Mouse (Mus musculus): ENCODE measurements around the gene Exosc3. TPM values are rescaled to one million over a fixed set of nuclear protein-coding genes. Genes with fewer than 3 reads are reported as not detected.

Exosc3 gene
- polyA plus RNA-seq, 1 experiment from 2014 or later, result 44.6 TPM

DNA sequence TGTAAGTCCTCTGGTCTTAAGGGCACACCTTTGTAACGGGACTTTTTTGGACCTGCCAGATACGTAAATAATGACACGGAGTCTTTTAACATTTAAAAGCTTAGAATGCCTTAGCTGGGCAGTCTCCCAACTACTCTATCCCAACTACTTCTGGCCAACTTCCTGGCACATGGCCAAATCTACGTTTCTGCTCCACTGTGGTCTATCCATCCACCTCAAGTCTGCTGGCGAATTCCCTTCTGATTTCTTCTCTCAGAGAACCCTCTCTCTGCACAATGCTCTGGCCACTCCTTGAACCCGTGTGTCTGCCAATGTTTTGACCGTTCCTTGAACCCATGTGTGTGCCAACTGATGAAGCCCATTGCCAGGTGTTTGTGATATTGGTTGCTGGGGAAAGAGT, 11.4 kb downstream of the Exosc3 start:
- ATAC-seq (ENCODE audit: low FRiP score), result no peak
- Histone ChIP-seq H3K9me3 (no peaks in the 10 kb centered on the region), H3K27me3 (peaks cover 14% of the 10 kb centered on the region), H3K4me3 (no peak overlapping the region), H3K36me3 (no peaks in the 10 kb centered on the region), H3K27ac (no peak overlapping the region), H3K4me2 (no peak overlapping the region), H3K9ac (no peak overlapping the region), H3K4me1 (replicated peaks) (no peaks in the 10 kb centered on the region)
- 87% methylated on average over 7 of the region's 7 CpGs for WGBS

DNA sequence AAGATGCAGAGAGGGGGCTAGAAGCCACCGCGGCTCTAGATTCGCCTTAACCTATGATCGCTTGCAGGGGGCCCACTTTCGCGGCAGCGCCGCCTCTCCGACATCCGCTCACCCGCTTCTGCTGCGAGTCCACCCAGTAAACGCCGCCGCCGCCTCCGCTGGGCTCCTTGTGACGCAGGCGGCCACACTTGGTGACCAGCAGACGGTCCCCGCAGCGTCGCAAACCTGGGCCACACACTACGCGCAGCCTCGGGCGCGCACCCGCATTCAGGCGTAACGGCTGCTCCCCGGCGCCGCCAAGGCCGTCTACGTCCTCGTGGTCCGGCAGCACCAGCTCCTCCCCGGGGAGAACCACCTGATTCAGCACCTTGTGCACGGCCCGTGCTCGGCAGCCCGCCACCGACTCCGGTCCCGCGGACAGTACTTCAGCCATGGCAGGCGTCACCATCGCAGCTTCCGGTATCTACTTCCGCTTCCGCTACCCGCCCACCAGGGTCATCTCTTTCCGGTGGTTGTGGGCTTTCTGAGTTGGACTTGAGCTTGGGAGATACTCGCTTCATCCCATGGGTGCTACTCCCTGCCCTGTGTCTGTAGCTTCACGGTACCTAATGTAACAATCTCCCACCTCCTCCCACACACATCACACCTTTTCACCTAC, 22.2 kb downstream of the Exosc3 start:
- Histone ChIP-seq H3K4me2 (peak overlapping the region; percentile 80), H3K9me3 (no peaks in the 10 kb centered on the region), H3K9ac (peak overlapping the region; percentile 89), H3K36me3 (peaks cover 28% of the 10 kb centered on the region), H3K4me1 (replicated peaks) (peaks cover 19% of the 10 kb centered on the region), H3K27ac (peak overlapping the region; percentile 91), H3K27me3 (peaks cover 32% of the 10 kb centered on the region), H3K4me3 (peak overlapping the region; percentile 87)
- WGBS, result under 1% methylated on average over 56 of the region's 56 CpGs
- ATAC-seq (ENCODE audit: low FRiP score), result peak; percentile 82

DNA sequence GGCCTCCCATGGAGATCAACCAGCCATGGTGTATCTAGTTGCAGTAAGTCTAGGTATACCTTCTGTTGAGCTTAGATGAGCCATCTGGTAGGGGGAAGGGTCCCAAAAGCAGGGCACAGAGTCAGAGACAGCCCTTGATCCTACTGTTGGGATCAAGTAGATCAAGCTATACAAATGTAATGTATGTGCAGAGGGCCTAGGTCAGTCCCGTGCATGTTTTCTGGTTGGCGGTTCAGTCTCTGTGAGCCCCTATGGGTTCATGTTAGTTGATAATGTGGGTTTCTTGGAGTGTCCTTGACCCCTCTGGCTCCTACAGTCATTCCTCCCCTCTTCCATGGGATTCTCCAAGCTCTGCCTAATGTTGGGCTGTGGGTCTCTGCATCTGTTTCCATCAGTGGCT, 31.5 kb downstream of the Exosc3 start:
- Histone ChIP-seq H3K9ac (no peak overlapping the region), H3K4me3 (no peak overlapping the region), H3K27me3 (no peaks in the 10 kb centered on the region), H3K36me3 (peaks cover 73% of the 10 kb centered on the region), H3K4me2 (no peak overlapping the region), H3K4me1 (replicated peaks) (no peaks in the 10 kb centered on the region), H3K27ac (no peak overlapping the region), H3K9me3 (no peaks in the 10 kb centered on the region)
- 100% methylated on average over 2 of the region's 2 CpGs for WGBS
- no peak for ATAC-seq (ENCODE audit: low FRiP score)

DNA sequence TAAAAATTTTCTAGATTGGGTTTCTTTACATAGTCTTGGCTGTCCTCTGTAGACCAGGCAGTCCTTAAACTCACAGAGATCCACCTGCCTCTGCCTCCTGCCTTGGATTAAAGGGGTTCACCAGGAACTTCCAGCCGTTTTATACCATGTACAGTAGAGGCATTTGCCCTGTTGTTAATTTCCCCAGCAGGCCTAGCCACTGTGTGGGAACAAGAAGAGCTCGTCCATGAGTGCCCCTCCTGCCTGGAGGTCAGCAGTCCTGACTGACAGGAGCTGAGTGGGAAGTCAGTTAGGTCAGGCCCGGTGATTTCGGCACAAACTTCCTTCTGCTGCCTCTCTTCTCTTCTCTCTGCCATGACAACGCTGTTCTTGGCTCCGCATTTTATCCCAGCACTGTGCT, 33.9 kb downstream of the Exosc3 start:
- no peak for ATAC-seq (ENCODE audit: low FRiP score)
- no peaks in the 10 kb centered on the region for H3K27me3 ChIP-seq
- no peak overlapping the region for H3K4me3 ChIP-seq
- WGBS, result 90% methylated on average over 6 of the region's 6 CpGs
- peaks cover 80% of the 10 kb centered on the region for H3K36me3 ChIP-seq
- H3K9ac ChIP-seq, result no peak overlapping the region
- no peak overlapping the region for H3K27ac ChIP-seq
- no peaks in the 10 kb centered on the region for H3K9me3 ChIP-seq
- no peak overlapping the region for H3K4me2 ChIP-seq
- H3K4me1 ChIP-seq (replicated peaks), result no peaks in the 10 kb centered on the region

DNA sequence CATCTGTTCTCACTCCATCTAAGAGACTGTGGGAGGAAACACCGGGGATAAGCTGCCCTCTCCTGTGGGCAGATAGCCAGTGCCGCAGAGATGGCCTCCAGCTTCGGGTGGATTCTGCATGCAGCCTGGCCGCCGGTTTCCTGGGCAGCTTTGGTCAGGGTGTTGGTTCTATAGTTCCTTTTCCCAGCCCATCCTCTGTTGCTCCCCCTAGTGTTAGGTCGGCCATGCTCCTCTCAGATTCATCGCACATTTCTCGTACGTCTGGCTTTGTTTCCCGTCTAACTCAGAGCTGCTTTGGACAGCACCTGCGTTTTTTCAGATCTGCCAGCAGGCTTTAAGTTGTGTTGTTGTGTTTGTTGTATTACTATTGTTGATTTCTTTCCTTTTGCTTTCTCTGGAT, 34.5 kb downstream of the Exosc3 start:
- no peak overlapping the region for H3K4me2 ChIP-seq
- no peak overlapping the region for H3K27ac ChIP-seq
- WGBS, result 36% methylated on average over 11 of the region's 11 CpGs
- peaks cover 83% of the 10 kb centered on the region for H3K36me3 ChIP-seq
- no peaks in the 10 kb centered on the region for H3K9me3 ChIP-seq
- no peaks in the 10 kb centered on the region for H3K4me1 ChIP-seq (replicated peaks)
- ATAC-seq (ENCODE audit: low FRiP score), result no peak
- no peak overlapping the region for H3K4me3 ChIP-seq
- no peaks in the 10 kb centered on the region for H3K27me3 ChIP-seq
- H3K9ac ChIP-seq, result no peak overlapping the region

DNA sequence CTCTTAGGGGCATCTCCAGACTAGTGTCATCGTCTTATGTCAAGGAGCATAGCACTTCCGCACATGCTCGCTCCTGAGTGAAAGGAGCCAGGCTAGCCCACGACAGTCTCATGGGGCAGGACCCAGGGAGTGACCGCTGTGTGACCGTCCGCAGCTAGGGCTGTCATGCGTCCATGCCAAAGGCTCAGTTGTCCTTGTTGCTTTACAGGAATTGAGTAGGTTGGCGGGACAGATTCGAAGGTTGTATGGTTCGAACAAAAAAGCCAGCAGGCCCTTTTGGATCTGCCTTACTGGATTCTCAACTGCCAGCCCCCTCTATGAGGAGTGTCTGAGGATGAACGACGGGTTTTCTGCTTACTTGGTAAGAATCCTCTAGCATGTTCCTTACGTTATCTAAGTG, 37.0 kb downstream of the Exosc3 start:
- no peaks in the 10 kb centered on the region for H3K9me3 ChIP-seq
- 98% methylated on average over 14 of the region's 14 CpGs for WGBS
- no peak overlapping the region for H3K4me2 ChIP-seq
- no peak overlapping the region for H3K4me3 ChIP-seq
- H3K9ac ChIP-seq, result no peak overlapping the region
- no peak overlapping the region for H3K27ac ChIP-seq
- ATAC-seq (ENCODE audit: low FRiP score), result no peak
- H3K4me1 ChIP-seq (replicated peaks), result no peaks in the 10 kb centered on the region
- H3K27me3 ChIP-seq, result no peaks in the 10 kb centered on the region
- H3K36me3 ChIP-seq, result peaks cover 87% of the 10 kb centered on the region

DNA sequence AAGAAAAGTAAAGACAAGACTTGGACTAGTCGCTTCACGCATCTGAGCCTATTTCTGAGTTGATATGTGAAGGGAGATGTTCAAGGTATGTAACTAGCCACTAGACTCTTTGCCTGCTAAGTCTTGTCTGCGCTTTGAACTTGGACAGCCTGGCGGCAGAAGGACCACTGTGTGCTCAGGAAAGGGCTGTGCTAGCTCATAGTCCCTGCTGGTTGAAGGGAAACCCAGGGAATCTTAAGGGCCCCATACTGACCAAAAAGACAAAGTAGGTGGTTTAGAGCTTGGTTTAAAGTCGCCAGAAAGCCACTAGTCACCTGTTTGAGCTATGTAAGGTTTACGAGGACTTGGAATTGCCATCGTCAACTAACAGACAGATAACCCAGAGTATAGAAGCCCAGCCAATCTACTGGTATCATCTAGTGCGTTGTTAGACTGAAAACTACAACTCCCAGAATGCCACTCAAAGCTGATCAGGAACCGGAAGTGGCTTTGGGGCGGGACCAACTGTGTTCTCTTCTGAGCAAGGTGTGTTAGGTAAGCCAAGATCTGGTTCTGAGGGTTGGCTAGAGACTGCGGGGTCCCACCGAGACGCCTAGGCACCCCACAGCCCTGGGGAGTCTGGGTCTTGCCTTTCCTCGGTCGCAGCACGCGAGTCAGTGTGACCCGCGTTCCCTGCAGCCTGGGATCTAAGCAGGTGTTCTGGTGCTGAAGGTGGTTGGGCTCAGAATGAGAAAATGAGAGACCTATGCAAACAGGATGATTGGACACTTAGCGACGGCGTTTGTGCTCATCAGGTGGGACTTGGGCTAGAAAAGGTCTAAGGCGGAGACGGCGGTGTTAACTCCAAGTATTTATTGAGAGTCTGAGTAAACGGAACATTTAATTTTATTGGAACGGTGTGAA, 45.6 kb downstream of the Exosc3 start, which contains the start of gene Trmt10b:
Gene Trmt10b, plus strand, starts transcription at position 466 of the 903 bp plus-strand sequence.
- Histone ChIP-seq H3K27ac (no peak within 1 kb of the TSS; the same call in 1 of the 2 replicates), H3K27me3 (no peaks in the 10 kb centered on the region), H3K4me3 (peak within 1 kb of the TSS; percentile 84), H3K9me3 (no peaks in the 10 kb centered on the region), H3K4me2 (peak within 1 kb of the TSS; percentile 80), H3K36me3 (peaks cover 22% of the 10 kb centered on the region), H3K9ac (peak within 1 kb of the TSS; percentile 89), H3K4me1 (replicated peaks) (peaks cover 10% of the 10 kb centered on the region)
- 22% methylated on average over 27 of the region's 27 CpGs for WGBS
- peak; percentile 91 for ATAC-seq (ENCODE audit: low FRiP score)

DNA sequence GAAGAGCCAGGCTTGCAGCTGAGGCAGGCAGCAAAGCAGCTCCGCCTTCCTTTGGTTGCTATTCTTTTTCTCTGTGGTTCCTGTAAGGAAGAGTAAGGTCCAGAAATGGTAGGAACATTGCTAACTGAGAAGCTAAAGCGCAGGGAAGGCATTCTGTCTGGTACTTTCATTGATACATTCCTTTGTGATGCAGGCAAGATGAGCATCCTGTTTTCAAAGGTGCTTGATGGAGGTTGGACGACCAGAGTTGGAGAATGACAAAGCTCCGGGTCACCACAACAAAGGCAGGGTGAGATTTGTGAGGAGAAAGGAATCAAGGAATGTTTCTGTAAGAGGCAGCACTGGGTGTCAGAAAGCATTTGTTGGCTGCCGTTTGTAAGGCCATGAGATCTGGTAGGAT, 54.6 kb downstream of the Exosc3 start:
- no peaks in the 10 kb centered on the region for H3K27me3 ChIP-seq
- H3K9me3 ChIP-seq, result no peaks in the 10 kb centered on the region
- no peak for ATAC-seq (ENCODE audit: low FRiP score)
- WGBS, result 78% methylated on average over 5 of the region's 5 CpGs
- no peak overlapping the region for H3K9ac ChIP-seq
- H3K4me2 ChIP-seq, result no peak overlapping the region
- no peak overlapping the region for H3K27ac ChIP-seq
- no peak overlapping the region for H3K4me3 ChIP-seq
- H3K36me3 ChIP-seq, result no peaks in the 10 kb centered on the region
- H3K4me1 ChIP-seq (replicated peaks), result no peaks in the 10 kb centered on the region

DNA sequence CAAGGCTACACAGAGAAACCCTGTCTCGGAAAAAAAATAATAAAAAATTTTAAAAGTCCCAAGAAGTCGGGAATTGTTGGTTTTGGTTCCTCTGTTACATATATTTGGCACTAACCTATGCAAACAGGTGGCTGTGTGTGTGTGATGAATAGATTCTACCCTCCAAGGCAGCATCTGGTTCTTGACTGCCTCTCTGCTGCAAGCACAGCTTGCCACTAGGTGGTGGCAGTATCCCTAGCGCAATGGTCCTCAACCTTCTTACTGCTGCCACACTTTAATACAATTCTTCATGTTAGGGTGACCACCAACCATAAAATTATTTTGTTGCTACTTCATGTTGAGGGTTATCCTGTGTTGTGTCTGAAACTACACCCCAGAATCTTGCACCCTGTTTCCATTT, 56.2 kb downstream of the Exosc3 start:
- 56% methylated on average over 3 of the region's 3 CpGs for WGBS
- H3K4me3 ChIP-seq, result no peak overlapping the region
- H3K27ac ChIP-seq, result no peak overlapping the region
- no peaks in the 10 kb centered on the region for H3K4me1 ChIP-seq (replicated peaks)
- no peaks in the 10 kb centered on the region for H3K27me3 ChIP-seq
- no peak overlapping the region for H3K9ac ChIP-seq
- no peak overlapping the region for H3K4me2 ChIP-seq
- H3K9me3 ChIP-seq, result no peaks in the 10 kb centered on the region
- no peak for ATAC-seq (ENCODE audit: low FRiP score)
- H3K36me3 ChIP-seq, result no peaks in the 10 kb centered on the region

DNA sequence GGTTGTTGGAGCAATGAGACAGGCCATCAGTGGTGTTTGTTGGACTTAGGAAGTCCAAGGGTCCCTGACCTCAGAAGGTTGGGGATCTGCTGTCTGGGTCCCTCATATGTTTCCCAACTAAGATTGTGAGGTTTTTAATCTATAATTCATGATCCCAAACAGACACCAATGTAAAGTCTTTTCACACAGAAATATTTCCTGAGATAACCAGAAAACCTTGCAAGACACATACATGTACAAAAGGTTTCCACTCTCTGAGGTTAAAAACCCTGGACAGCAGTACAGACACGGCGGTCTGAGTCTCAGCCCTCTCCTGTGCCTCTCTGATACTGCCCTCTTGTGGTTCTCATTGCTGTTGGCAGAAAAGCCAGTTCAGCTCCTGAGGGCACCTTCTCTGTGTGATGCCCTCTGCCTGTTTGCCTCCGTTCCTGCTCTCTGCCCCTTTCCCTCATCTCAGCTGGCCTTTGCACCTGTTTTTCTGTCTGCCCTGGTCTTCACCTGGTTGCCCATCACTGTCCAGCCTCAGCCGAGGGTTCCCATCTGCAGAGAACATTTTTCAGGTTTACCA, 62.5 kb downstream of the Exosc3 start:
- Histone ChIP-seq H3K27ac (no peak overlapping the region), H3K4me1 (replicated peaks) (no peaks in the 10 kb centered on the region; the same call in 1 of the 2 replicates), H3K9me3 (no peaks in the 10 kb centered on the region), H3K4me2 (no peak overlapping the region), H3K9ac (no peak overlapping the region), H3K36me3 (no peaks in the 10 kb centered on the region), H3K4me3 (no peak overlapping the region), H3K27me3 (0 out of 2 replicates have a peak, but pooled peaks cover 3% of the 10 kb centered on the region)
- ATAC-seq (ENCODE audit: low FRiP score), result peak; percentile 81; the same call in 1 of the 2 replicates
- 22% methylated on average over 4 of the region's 4 CpGs for WGBS

DNA sequence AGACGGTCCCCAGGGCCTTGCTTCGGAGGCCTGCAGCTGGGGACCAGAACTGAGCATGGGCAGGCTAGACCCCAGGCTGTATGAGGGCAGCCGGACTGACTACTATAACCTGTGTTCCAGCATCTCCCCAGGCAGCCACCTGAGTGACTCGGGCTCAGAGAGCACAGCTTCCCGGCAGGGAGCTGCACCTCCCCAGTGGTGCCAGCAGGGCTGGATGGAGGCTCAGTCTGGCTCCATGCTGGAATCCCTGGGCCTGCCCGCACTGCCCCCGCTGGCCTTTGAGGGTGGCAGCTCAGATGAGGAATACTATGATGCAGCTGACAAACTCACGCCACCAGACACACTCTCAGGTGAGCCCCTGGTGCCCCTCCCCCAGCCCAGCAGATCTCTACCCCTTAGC, 63.2 kb downstream of the Exosc3 start:
- WGBS, result 57% methylated on average over 8 of the region's 8 CpGs

DNA sequence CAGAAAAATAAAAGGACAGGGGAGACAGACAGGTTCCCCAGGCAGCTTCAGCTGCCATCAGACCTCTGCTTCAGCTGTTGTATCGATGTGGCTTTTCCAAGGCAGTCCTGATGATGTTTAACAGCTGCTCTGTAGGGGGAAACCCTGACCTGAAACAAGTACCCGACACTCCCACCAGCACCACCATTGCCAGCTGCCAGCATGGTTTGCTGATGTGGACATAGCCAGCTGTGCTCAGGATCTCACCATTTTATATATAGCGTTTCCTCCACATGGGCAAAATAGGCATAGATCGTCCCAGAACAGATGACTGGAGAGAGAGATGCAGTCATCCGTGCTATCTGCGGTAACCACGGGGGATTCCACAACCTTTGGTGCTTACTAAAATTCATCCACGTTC, 66.8 kb downstream of the Exosc3 start:
- Histone ChIP-seq H3K27me3 (0 out of 2 replicates have a peak, but pooled peaks cover 3% of the 10 kb centered on the region), H3K36me3 (no peaks in the 10 kb centered on the region), H3K9me3 (no peaks in the 10 kb centered on the region), H3K4me2 (no peak overlapping the region), H3K4me3 (no peak overlapping the region), H3K9ac (no peak overlapping the region), H3K4me1 (replicated peaks) (peaks cover 10% of the 10 kb centered on the region), H3K27ac (no peak overlapping the region)
- 83% methylated on average over 8 of the region's 8 CpGs for WGBS
- ATAC-seq (ENCODE audit: low FRiP score), result no peak

More for the DNA sequence above, 63.2 kb downstream of the Exosc3 start:
- H3K4me3 ChIP-seq, result no peak overlapping the region
- no peaks in the 10 kb centered on the region for H3K9me3 ChIP-seq
- no peak for ATAC-seq (ENCODE audit: low FRiP score)
- H3K36me3 ChIP-seq, result no peaks in the 10 kb centered on the region
- 0 out of 2 replicates have a peak, but pooled peaks cover 3% of the 10 kb centered on the region for H3K27me3 ChIP-seq
- no peak overlapping the region for H3K4me2 ChIP-seq
- no peak overlapping the region for H3K9ac ChIP-seq
- no peak overlapping the region for H3K27ac ChIP-seq
- H3K4me1 ChIP-seq (replicated peaks), result no peaks in the 10 kb centered on the region; the same call in 1 of the 2 replicates

Data from hindbrain, embryonic 13.5 days (tissue).